Mouse (Mus musculus) lung, embryonic 16.5 days (tissue): ENCODE results near the gene 4931428F04Rik. TPM values are rescaled to one million over a fixed set of nuclear protein-coding genes. Genes with fewer than 3 reads are reported as not detected.
A peak's percentile ranks its signal among the peaks of the same experiment; 100 is the strongest.

Experiments used
- ATAC-seq: fragments of 200-750 bp; cut with Nextera tagmentation; 2 replicates; pipeline ENCODE4 v1.8.0; 2017; ENCODE audit warnings: low read depth, mild to moderate bottlenecking, moderate library complexity
- H3K27ac ChIP-seq: fragments of 300-500 bp; sonication (generic); 2 replicates; pipeline ENCODE4 v1.5.1; 2014; ENCODE audit warnings: mild to moderate bottlenecking, control low read depth, low read length
- H3K27me3 ChIP-seq: fragments of 300-500 bp; sonication (generic); 2 replicates; pipeline ENCODE4 v1.6.1; 2014; ENCODE audit warnings: low read depth, low read length, mixed read lengths; ENCODE audit not compliant: control insufficient read depth, insufficient read depth
- H3K36me3 ChIP-seq: fragments of 300-500 bp; sonication (generic); 2 replicates; pipeline ENCODE4 v1.6.1; 2014; ENCODE audit warnings: low read length; ENCODE audit not compliant: control insufficient read depth, insufficient read depth
- H3K4me1 ChIP-seq: fragments of 300-500 bp; sonication (generic); replicated peaks from 2 replicates; pipeline ENCODE4 v1.6.1; 2014; ENCODE audit warnings: low read length, mixed read lengths; ENCODE audit not compliant: control insufficient read depth, insufficient read depth
- H3K4me2 ChIP-seq: fragments of 300-500 bp; sonication (generic); 2 replicates; pipeline ENCODE4 v1.6.1; 2014; ENCODE audit warnings: low read depth, low read length, control low read depth
- H3K4me3 ChIP-seq: fragments of 300-500 bp; sonication (generic); 2 replicates; pipeline ENCODE4 v1.5.1; 2014; ENCODE audit warnings: mild to moderate bottlenecking, low read length, control low read depth
- H3K9ac ChIP-seq: fragments of 300-500 bp; sonication (generic); 2 replicates; pipeline ENCODE4 v1.6.1; 2014; ENCODE audit warnings: low read length, control low read depth
- H3K9me3 ChIP-seq: fragments of 300-500 bp; sonication (generic); 2 replicates; pipeline ENCODE4 v1.6.1; 2016; ENCODE audit warnings: low read length; ENCODE audit not compliant: control insufficient read depth
- WGBS: fragments of 180-500 bp; shearing (Covaris S2); extraction: QIAGEN DNeasy Blood & Tissue Kit; methylation state at CpG from one replicate; pipeline ENCODE4 v1.1.7; 2014; 5-methylcytosine and 5-hydroxymethylcytosine counted together
- polyA plus RNA-seq: library from polyadenylated mRNA; unstranded; fragments of >200 nt; fragmentation: Nextera tagmentation; extraction: Ambion mirVana; gene quantifications from 2 replicates; pipeline ENCODE4 v1.2.1, GENCODE M21; 2015

Gene 4931428F04Rik
- polyA plus RNA-seq, 1 experiment from 2014 or later, result 9.5 TPM

- Histone ChIP-seq H3K4me1 (peaks cover 18% of the 10 kb centered on the region), H3K9me3 (no peaks in the 10 kb centered on the region), H3K27ac (no peak overlapping the region), H3K9ac (no peak overlapping the region), H3K4me2 (no peak overlapping the region), H3K4me3 (no peak overlapping the region), H3K36me3 (no peaks in the 10 kb centered on the region), H3K27me3 (peaks cover 25% of the 10 kb centered on the region)
- peak; percentile 57 for ATAC-seq
- WGBS, result 63% methylated on average over 12 of the region's 12 CpGs
Observed at GRCm38 (mm10) chr8:105281821-105282220, 7.8 kb downstream of the 4931428F04Rik start.

- peaks cover 38% of the 10 kb centered on the region for H3K27me3 ChIP-seq
- no peak overlapping the region for H3K4me3 ChIP-seq
- H3K4me1 ChIP-seq, result peaks cover 26% of the 10 kb centered on the region
- no peaks in the 10 kb centered on the region for H3K36me3 ChIP-seq
- no peak overlapping the region for H3K9ac ChIP-seq
- ATAC-seq, result no peak
- H3K9me3 ChIP-seq, result no peaks in the 10 kb centered on the region
- 70% methylated on average over 3 of the region's 3 CpGs for WGBS
- no peak overlapping the region for H3K27ac ChIP-seq
- no peak overlapping the region for H3K4me2 ChIP-seq
Observed at GRCm38 (mm10) chr8:105280567-105280966, 9.1 kb downstream of the 4931428F04Rik start.

- 4% methylated on average over 28 of the region's 28 CpGs for whole genome bisulfite sequencing
- H3K27me3 ChIP-seq, result peaks cover 54% of the 10 kb centered on the region
Observed at GRCm38 (mm10) chr8:105278911-105279334, 10.7 kb downstream of the 4931428F04Rik start.

GRCm38 (mm10) chr8:105276292-105277120, 13.2 kb downstream of the 4931428F04Rik start:
- Histone ChIP-seq H3K4me1 (peaks cover 19% of the 10 kb centered on the region), H3K9ac (peak overlapping the region; percentile 50), H3K27ac (no peak overlapping the region), H3K4me2 (peak overlapping the region; percentile 74), H3K27me3 (peaks cover 71% of the 10 kb centered on the region), H3K9me3 (no peaks in the 10 kb centered on the region), H3K36me3 (no peaks in the 10 kb centered on the region), H3K4me3 (peak overlapping the region; percentile 49)
- ATAC-seq, result peak; percentile 58
- 4% methylated on average over 30 of the region's 30 CpGs for WGBS

More at GRCm38 (mm10) chr8:105278911-105279334, 10.7 kb downstream of the 4931428F04Rik start:
- peaks cover 27% of the 10 kb centered on the region for H3K4me1 ChIP-seq
- no peak overlapping the region for H3K27ac ChIP-seq
- H3K4me2 ChIP-seq, result peak overlapping the region; percentile 48
- no peaks in the 10 kb centered on the region for H3K9me3 ChIP-seq
- H3K36me3 ChIP-seq, result no peaks in the 10 kb centered on the region
- peak overlapping the region; percentile 27 for H3K4me3 ChIP-seq
- H3K9ac ChIP-seq, result 0 out of 2 replicates have a peak overlapping the region, but pooled peaks have one; percentile 4
- ATAC-seq, result peak; percentile 57

- ATAC-seq, result no peak
- H3K36me3 ChIP-seq, result no peaks in the 10 kb centered on the region
- H3K27ac ChIP-seq, result no peak within 1 kb of the TSS
- peaks cover 77% of the 10 kb centered on the region for H3K27me3 ChIP-seq
- H3K4me3 ChIP-seq, result peak within 1 kb of the TSS; percentile 49
- no peaks in the 10 kb centered on the region for H3K9me3 ChIP-seq
- peaks cover 19% of the 10 kb centered on the region for H3K4me1 ChIP-seq
- peak within 1 kb of the TSS; percentile 50 for H3K9ac ChIP-seq
- H3K4me2 ChIP-seq, result peak within 1 kb of the TSS; percentile 74
- WGBS, result 3% methylated on average over 10 of the region's 10 CpGs
Observed at GRCm38 (mm10) chr8:105275840-105276239, 13.8 kb downstream of the 4931428F04Rik start, which contains the start of gene Nol3. TSS of gene Nol3 (plus strand) at chr8:105276140.

GRCm38 (mm10) chr8:105275387-105275786, 14.3 kb downstream of the 4931428F04Rik start:
- no peaks in the 10 kb centered on the region for H3K36me3 ChIP-seq
- H3K9me3 ChIP-seq, result no peaks in the 10 kb centered on the region
- 13% methylated on average over 11 of the region's 11 CpGs for WGBS
- H3K9ac ChIP-seq, result peak overlapping the region; percentile 34; the same call in 1 of the 2 replicates
- H3K27me3 ChIP-seq, result peaks cover 81% of the 10 kb centered on the region
- peak overlapping the region; percentile 74 for H3K4me2 ChIP-seq
- H3K4me3 ChIP-seq, result no peak overlapping the region; the same call in 1 of the 2 replicates
- peaks cover 19% of the 10 kb centered on the region for H3K4me1 ChIP-seq
- ATAC-seq, result no peak
- no peak overlapping the region for H3K27ac ChIP-seq

GRCm38 (mm10) chr8:105270916-105271186, 18.8 kb downstream of the 4931428F04Rik start:
- Histone ChIP-seq H3K9ac (no peak overlapping the region), H3K4me2 (no peak overlapping the region), H3K27ac (no peak overlapping the region), H3K4me1 (peaks cover 26% of the 10 kb centered on the region), H3K27me3 (peaks cover 83% of the 10 kb centered on the region), H3K36me3 (no peaks in the 10 kb centered on the region), H3K9me3 (no peaks in the 10 kb centered on the region), H3K4me3 (no peak overlapping the region)
- 2% methylated on average over 11 of the region's 11 CpGs for WGBS
- ATAC-seq, result no peak

- Histone ChIP-seq H3K36me3 (no peaks in the 10 kb centered on the region), H3K4me1 (peaks cover 21% of the 10 kb centered on the region), H3K27me3 (peaks cover 77% of the 10 kb centered on the region), H3K4me3 (peak overlapping the region; percentile 49), H3K9ac (peak overlapping the region; percentile 55), H3K4me2 (peak overlapping the region; percentile 87), H3K27ac (no peak overlapping the region), H3K9me3 (no peaks in the 10 kb centered on the region)
- no peak for ATAC-seq
- 8% methylated on average over 39 of the region's 39 CpGs for WGBS
Observed at GRCm38 (mm10) chr8:105270101-105270915, 19.4 kb downstream of the 4931428F04Rik start.

GRCm38 (mm10) chr8:105269461-105269947, 20.2 kb downstream of the 4931428F04Rik start, which contains the start of gene Hsf4:
TSS of gene Hsf4 (plus strand) at chr8:105269801.
- peak within 1 kb of the TSS; percentile 87 for H3K4me2 ChIP-seq
- peak within 1 kb of the TSS; percentile 49 for H3K4me3 ChIP-seq
- H3K9ac ChIP-seq, result peak within 1 kb of the TSS; percentile 55
- H3K27ac ChIP-seq, result no peak within 1 kb of the TSS
- no peaks in the 10 kb centered on the region for H3K36me3 ChIP-seq
- H3K4me1 ChIP-seq, result peaks cover 27% of the 10 kb centered on the region
- no peaks in the 10 kb centered on the region for H3K9me3 ChIP-seq
- ATAC-seq, result peak; percentile 72
- peaks cover 69% of the 10 kb centered on the region for H3K27me3 ChIP-seq
- WGBS, result 1% methylated on average over 42 of the region's 42 CpGs
